Mouse (Mus musculus): ENCODE measurements around the gene Mrps9. TPM values are rescaled to one million over a fixed set of nuclear protein-coding genes. Genes with fewer than 3 reads are reported as not detected.

The Mrps9 gene
- total RNA-seq, 2 experiments from 2014 or later: 43.7 to 45.0 TPM

DNA sequence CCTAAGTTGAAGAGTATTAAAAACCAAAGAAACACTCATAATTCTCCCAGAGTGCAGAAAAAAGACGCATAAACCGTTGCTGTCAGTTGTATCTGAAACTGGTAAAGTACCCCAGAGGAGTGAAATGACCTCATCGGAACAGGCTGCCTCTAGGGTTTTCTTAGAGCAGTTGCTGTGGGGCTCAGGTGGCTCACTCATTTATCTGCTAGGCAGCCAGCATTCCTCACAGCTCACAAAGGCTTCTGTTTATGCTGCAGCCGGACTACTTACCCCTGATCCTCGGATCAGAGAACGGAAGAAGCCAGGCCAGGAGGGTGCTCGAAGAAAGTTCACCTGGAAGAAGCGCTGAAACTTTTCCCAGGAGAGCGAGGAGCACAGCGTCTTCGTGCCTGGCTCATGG is 54.1 kb downstream of the Mrps9 start:
- no peak for DNase-seq (ENCODE audit: low spot score in 2 of 2)

DNA sequence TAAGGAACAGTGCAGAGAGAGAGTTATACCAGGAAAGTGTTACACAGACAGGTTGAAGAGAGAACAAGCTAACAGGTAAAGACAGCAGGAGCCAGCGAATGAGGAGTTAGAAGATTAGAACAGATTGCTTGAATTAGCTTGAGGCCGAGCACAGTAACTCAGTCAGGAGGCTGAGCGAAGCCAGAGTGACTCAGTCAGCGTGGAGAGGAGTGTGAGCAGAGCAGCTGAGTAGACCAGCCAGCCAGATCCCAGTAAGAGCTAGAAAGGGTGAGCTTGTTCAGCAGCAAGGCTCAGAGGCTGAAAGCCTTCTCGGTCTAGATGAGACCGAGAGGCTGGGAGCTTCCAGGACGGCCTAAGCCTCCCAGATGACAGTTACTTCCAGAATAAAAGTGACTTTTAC is 55.7 kb downstream of the Mrps9 start:
- DNase-seq (ENCODE audit: low spot score in 2 of 2): peak; percentile 43 to 51

DNA sequence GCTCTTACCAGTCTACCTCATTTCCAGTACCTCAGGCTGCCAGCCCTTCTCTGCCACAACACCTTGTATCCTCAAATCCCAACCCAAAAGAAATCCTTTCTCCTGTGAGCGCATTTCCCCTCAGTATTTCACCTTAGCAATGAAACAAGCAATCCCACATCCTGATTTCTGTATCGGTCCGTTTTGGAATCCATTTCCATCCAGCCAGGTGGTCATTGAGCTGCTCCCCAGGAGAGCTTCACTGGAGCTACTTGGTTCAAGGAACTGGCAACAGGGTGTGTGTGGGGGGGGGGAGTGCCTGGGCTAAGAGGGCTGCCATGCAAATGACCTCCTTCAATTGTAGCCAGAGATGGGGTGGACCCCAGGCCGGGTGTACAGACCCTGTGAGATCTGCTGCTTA is 56.1 kb downstream of the Mrps9 start:
- no peak for DNase-seq (ENCODE audit: low spot score in 2 of 2)

DNA sequence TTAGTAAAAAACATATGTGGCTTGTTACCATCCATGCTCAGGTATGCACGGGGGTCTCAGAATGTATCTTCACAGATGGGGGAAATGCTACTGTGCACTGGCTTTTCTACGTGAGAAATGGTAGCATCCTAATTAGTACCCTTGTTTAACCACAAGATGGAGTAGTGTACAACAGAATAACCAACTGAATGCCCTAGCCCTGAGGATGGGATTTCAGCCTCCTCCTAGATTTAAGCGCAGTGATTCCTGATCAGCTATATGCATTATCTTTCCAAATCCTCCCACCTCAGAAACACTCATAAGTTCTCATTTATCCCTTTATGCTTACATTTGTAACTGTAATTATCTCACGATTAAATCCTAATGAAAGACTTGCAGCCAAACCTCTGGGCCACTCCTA is 64.0 kb downstream of the Mrps9 start:
- DNase-seq (ENCODE audit: low spot score in 2 of 2): peak in 1 of 2 experiments; percentile 62

DNA sequence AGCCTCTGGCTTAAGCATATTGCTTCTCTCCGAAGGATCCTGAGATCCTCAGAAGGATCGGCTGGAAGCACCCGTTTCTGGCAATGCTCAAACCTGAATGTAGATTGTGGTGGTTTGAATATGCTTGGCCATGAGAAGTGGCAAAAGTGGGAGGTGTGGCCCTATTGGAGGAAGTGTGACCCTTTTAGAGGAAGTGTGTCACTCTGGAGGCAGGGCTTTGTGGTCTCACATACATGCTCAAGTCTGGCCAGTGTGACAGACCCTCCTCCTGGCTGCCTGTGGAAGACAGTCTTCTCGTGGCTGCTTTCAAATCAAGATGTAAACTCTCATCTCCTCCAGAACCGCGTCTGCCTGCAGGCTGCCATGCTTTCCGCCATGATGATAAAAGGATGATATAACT is 65.7 kb downstream of the Mrps9 start:
- DNase-seq (ENCODE audit: low spot score in 2 of 2): no peak

DNA sequence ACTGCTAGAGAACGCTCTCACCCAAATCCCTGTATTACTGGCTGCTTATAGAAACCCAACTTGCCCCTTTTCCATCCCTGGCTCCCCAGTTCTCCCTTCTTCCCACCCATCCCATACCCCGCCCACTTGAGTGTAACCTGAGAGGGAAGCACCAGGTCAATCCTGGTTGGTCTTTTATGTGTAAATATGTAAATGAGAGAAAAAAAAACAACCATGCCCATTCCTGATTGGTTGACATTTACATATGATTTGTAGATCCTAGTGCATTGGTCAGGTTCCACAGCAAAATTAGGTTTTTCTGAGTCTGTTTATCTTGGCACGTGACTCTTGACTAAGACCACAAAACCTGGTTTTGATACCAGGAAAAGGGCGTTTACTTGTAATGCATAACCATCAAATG is 66.9 kb downstream of the Mrps9 start:
- no peak for DNase-seq (ENCODE audit: low spot score in 2 of 2)

DNA sequence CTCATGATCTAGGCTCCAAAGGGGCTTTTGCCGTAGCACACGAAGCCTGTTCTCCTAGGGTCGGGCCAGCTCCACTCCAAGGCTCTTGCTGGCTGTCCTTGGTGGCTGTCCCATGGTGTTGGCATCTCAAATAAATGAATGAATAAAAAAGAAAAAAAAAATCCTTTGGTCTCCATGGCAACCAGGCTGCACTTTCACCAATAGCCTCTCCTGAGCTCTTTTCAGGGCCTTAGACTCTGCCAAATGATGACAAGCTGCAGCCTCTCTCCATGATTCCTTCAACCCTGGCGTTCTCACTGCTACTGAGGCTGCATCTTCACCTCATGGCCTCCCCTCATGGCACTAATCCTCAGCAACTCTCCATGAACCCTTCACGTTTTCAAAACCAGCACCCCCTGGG is 72.9 kb downstream of the Mrps9 start:
- DNase-seq (ENCODE audit: low spot score in 2 of 2): no peak

DNA sequence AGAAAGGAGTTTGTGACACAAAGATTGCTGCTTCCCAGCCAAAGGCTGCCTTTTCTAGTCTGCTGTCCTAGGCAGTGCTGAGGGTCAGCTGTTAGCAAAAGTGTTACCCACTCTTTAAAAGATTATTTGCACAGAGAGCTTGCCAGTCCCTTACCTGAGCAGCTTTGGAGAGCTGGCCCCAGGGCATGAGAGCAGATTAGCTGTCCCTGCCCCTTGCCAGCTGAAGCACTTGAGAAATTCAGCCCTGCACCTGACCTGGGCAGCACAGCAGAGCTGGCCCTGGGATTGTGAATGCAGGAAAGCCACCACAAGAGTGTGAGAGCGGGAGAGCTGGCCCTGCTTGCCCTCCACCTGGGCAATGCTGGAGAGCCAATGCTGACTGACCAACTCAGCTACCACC is 82.6 kb downstream of the Mrps9 start:
- no peak for DNase-seq (ENCODE audit: low spot score in 2 of 2)

DNA sequence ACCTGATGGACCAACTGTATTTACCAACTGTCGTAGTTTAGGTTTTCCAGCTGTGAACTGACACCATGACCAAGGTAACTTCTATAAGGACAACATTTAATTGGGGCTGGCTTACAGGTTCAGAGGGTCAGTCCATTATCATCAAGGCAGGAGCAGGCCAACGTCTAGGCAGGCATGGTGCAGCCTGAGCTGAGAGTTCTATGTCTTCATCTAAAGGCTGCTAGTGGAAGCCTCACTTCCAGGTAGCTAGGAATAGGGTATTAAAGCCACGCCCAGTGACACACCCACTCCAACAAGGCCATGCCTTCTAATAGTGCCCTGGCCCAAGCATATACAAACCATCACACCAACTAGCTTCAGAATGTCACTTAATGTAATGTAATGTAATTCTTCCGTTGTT is 97.5 kb downstream of the Mrps9 start:
- no peak for DNase-seq (ENCODE audit: low spot score in 2 of 2)

DNA sequence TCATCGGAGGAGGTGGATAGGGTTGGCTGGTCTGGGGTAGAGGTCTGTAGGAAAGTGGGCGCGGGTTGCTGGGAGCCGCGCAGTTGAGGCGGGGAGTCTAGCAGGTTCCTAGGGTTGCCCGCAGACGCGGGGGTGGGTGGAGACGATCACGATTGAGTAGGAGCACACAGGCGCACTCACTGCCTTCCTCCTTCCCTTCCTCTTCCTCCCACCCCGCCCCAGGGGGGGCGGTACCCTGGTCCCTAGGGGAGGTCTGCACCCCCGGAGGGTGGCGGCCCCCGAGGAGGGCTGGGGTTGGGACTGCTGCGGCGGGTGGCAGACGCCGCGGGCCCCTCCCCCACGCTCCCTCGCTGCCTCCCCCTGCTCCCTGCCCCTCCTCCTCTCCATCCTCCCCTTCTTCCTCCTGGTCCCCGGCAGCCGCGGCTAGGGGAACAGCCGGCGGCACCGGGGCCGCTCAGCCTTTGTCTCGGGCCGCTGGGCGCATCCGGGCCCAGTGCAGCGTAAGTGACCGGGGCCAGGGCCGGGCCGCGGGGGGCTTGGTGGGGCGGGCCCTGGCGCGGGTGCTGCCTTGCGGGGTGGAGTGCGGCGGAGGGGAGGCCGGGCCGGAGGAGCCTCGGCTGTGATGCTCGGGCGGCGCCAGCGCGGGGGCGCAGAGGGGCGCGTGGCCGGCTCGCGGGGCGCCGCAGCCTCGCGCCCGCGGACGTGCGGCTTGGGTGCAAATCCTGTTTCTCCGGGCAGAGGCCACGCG is 101.9 kb downstream of the Mrps9 start, which contains the start of gene Gpr45:
Gene Gpr45 (plus strand): TSS at position 139 of the 748 bp plus-strand sequence.
- peak; percentile 72 to 76 for DNase-seq (ENCODE audit: low spot score in 2 of 2)

DNA sequence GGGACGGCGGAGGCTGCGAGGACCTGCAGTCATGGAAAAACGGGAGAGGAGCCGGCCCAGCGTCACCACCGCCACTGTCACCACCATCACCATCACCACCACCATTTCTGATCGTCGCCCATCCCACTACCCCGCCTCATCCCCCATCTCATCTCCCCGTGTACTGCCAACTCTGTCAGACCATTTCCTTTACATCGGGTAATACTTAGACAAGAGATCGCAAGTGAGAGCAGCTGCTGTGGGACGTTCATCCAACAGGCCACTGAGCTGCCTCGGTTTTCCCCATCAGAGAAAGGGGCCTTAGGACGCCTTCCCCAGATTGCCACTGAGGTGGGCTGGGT is 102.4 kb downstream of the Mrps9 start:
- peak; percentile 35 to 37 for DNase-seq (ENCODE audit: low spot score in 2 of 2)

Other genes starting within 250 kb of the Mrps9 start
- gene Pou3f3, start 155.5 kb upstream of the Mrps9 start, total RNA-seq (2021): 10 to 100 TPM; 67.0 to 70.0 TPM
- gene Gpr45, start 101.6 kb downstream of the Mrps9 start, total RNA-seq (2021): 10 to 100 TPM; 18.9 to 22.2 TPM
- gene Tgfbrap1, start 247.4 kb downstream of the Mrps9 start, total RNA-seq (2021): 10 to 100 TPM; 37.7 to 38.1 TPM
- 10 to 100 TPM; 27.5 to 27.8 TPM for gene AI597479, start 247.5 kb downstream of the Mrps9 start, total RNA-seq (2021)

All from layer of hippocampus, adult 18-20 months (tissue).